Mouse (Mus musculus) forebrain, postnatal 0 days (tissue): ENCODE data around the gene Nelfcd. TPM values are rescaled to one million over a fixed set of nuclear protein-coding genes. Genes with fewer than 3 reads are reported as not detected.

Experiments used
- ATAC-seq: fragments of 200-750 bp; cut with Nextera tagmentation; 2 replicates; pipeline ENCODE4 v1.8.0; 2017; ENCODE audit warnings: mild to moderate bottlenecking, moderate library complexity
- DNase-seq: peaks from one replicate; pipeline ENCODE4 v3.0.0-alpha.2; 2015
- H3K27ac ChIP-seq: fragments of 300-500 bp; sonication (generic); 2 replicates; pipeline ENCODE4 v1.5.1; 2014; ENCODE audit warnings: low read depth, mild to moderate bottlenecking, antibody characterized with exemption, low read length, moderate library complexity, mixed read lengths
- H3K27me3 ChIP-seq: fragments of 300-500 bp; sonication (generic); 2 replicates; pipeline ENCODE4 v1.6.1; 2014; ENCODE audit warnings: mild to moderate bottlenecking, low read length, mixed read lengths; ENCODE audit not compliant: insufficient read depth
- H3K36me3 ChIP-seq: fragments of 300-500 bp; sonication (generic); 2 replicates; pipeline ENCODE4 v1.6.1; 2014; ENCODE audit warnings: mild to moderate bottlenecking, moderate library complexity; ENCODE audit not compliant: insufficient read depth
- H3K4me1 ChIP-seq: fragments of 300-500 bp; sonication (generic); 2 replicates; pipeline ENCODE4 v1.6.1; 2014; ENCODE audit warnings: antibody characterized with exemption; ENCODE audit not compliant: insufficient read depth
- H3K4me2 ChIP-seq: fragments of 300-500 bp; sonication (generic); 2 replicates; pipeline ENCODE4 v1.6.1; 2014; ENCODE audit warnings: low read depth, mild to moderate bottlenecking, moderate library complexity
- H3K4me3 ChIP-seq: fragments of 300-500 bp; sonication (generic); 2 replicates; pipeline ENCODE4 v1.5.1; 2014; ENCODE audit warnings: low read depth, low read length, mixed read lengths
- H3K9ac ChIP-seq: fragments of 300-500 bp; sonication (generic); 2 replicates; pipeline ENCODE4 v1.6.1; 2014; ENCODE audit warnings: mild to moderate bottlenecking
- H3K9me3 ChIP-seq: fragments of 300-500 bp; sonication (generic); 2 replicates; pipeline ENCODE4 v1.6.1; 2016; ENCODE audit warnings: low read length
- CTCF ChIP-seq: sonication (generic); IDR thresholded peaks from 2 replicates; pipeline ENCODE4 v1.5.1; 2016; ENCODE audit warnings: antibody characterized with exemption, control low read depth, low read depth
- WGBS: fragments of 180-500 bp; shearing (Covaris S2); extraction: QIAGEN DNeasy Blood & Tissue Kit; methylation state at CpG from one replicate; pipeline ENCODE4 v1.1.7; 2014; 5-methylcytosine and 5-hydroxymethylcytosine counted together
- polyA plus RNA-seq: library from polyadenylated mRNA; unstranded; fragments of >200 nt; fragmentation: Nextera tagmentation; extraction: Ambion mirVana; gene quantifications from 2 replicates; pipeline ENCODE4 v1.2.1, GENCODE M21; 2015
- total RNA-seq: library from RNA; depleted of rRNA; stranded (reverse); fragments of >200 nt; gene quantifications from 2 replicates; pipeline ENCODE4 v1.2.3, GENCODE M21; 2014; rRNA removed

Gene Nelfcd
- total and polyA plus RNA-seq, 2 experiments from 2014 or later = 65.6 to 90.7 TPM

- H3K4me3 ChIP-seq = peak within 1 kb of the TSS; percentile 66
- no peak for TF ChIP-seq CTCF
- H3K27ac ChIP-seq = 0 out of 2 replicates have a peak within 1 kb of the TSS, but pooled peaks have one; percentile 50
- WGBS = 4% methylated on average over 53 of the region's 53 CpGs
- H3K36me3 ChIP-seq = peaks cover 6% of the 10 kb centered on the region; the same call in 1 of the 2 replicates
- H3K4me2 ChIP-seq = peak within 1 kb of the TSS; percentile 67
- no peaks in the 10 kb centered on the region for H3K4me1 ChIP-seq
- ATAC-seq (peak; percentile 99), DNase-seq (peak; percentile 99)
- peak within 1 kb of the TSS; percentile 61 for H3K9ac ChIP-seq
- H3K27me3 ChIP-seq = no peaks in the 10 kb centered on the region
- no peaks in the 10 kb centered on the region for H3K9me3 ChIP-seq
These were observed 57.4 kb downstream of the Nelfcd start, which contains the start of gene Prelid3b for GRCm38 (mm10) chr2:174472818-174473549. Gene Prelid3b (minus strand): TSS chr2:174473081.

GRCm38 (mm10) chr2:174473550-174473927 lies 57.9 kb downstream of the Nelfcd start:
- ATAC-seq (no peak), DNase-seq (no peak)
- 75% methylated on average over 5 of the region's 5 CpGs for WGBS
- Histone ChIP-seq H3K4me3 (peak overlapping the region; percentile 66; the same call in 1 of the 2 replicates), H3K27me3 (no peaks in the 10 kb centered on the region), H3K4me2 (peak overlapping the region; percentile 67), H3K9me3 (no peaks in the 10 kb centered on the region), H3K36me3 (peaks cover 2% of the 10 kb centered on the region; the same call in 1 of the 2 replicates), H3K4me1 (no peaks in the 10 kb centered on the region), H3K27ac (no peak overlapping the region), H3K9ac (no peak overlapping the region)
- no peak for TF ChIP-seq CTCF

Other genes with a start within 250 kb of the Nelfcd start
- gene Gnas, start 131.5 kb upstream of the Nelfcd start, total RNA-seq = 1,201 and 1,512 TPM in 2 replicates
- gene Gnas, start 131.5 kb upstream of the Nelfcd start, polyA plus RNA-seq = 1,404 and 1,604 TPM in 2 replicates
- gene Gm20721, start 69.1 kb upstream of the Nelfcd start, total RNA-seq = not detected in 2 replicates
- 8.6 and 10.5 TPM in 2 replicates for gene Gm20721, start 69.1 kb upstream of the Nelfcd start, polyA plus RNA-seq
- gene Ctsz, start 23.2 kb downstream of the Nelfcd start, total RNA-seq = 53.9 and 59.9 TPM in 2 replicates
- 72.3 and 74.7 TPM in 2 replicates for gene Ctsz, start 23.2 kb downstream of the Nelfcd start, polyA plus RNA-seq
- gene Tubb1, start 34.9 kb downstream of the Nelfcd start, total RNA-seq = 0.38 TPM in 1 of 2 replicates, not detected in the other
- gene Tubb1, start 34.9 kb downstream of the Nelfcd start, polyA plus RNA-seq = 0.11 TPM in 1 of 2 replicates, not detected in the other
- 587 and 783 TPM in 2 replicates for gene Atp5e, start 48.3 kb downstream of the Nelfcd start, total RNA-seq
- gene Atp5e, start 48.3 kb downstream of the Nelfcd start, polyA plus RNA-seq = 714 and 873 TPM in 2 replicates
- 68.7 and 77.2 TPM in 2 replicates for gene Prelid3b, start 57.3 kb downstream of the Nelfcd start, total RNA-seq
- 106 and 107 TPM in 2 replicates for gene Prelid3b, start 57.3 kb downstream of the Nelfcd start, polyA plus RNA-seq
- under 0.01 and 0.15 TPM in 2 replicates for gene Zfp831, start 227.7 kb downstream of the Nelfcd start, total RNA-seq
- 0.02 TPM in 1 of 2 replicates, not detected in the other for gene Zfp831, start 227.7 kb downstream of the Nelfcd start, polyA plus RNA-seq